Mouse (Mus musculus) megakaryocyte progenitor cell, adult 5-6 weeks (primary cell): ENCODE measurements around the gene Akt1. TPM values are rescaled to one million over a fixed set of nuclear protein-coding genes. Genes with fewer than 3 reads are reported as not detected.

Experiments
- ATAC-seq: replicated peaks from 2 replicates; pipeline ENCODE4 v1.8.0; 2016; ENCODE audit warnings: mild to moderate bottlenecking, moderate TSS enrichment, inconsistent platforms; ENCODE audit not compliant: poor library complexity
- total RNA-seq, 2 experiments: library from RNA; stranded (forward) in 1 of 2; stranded (reverse) in 1 of 2; fragments of 157-497, 149-512 nt in 1 of 2; fragments of 200-1000 nt in 1 of 2; gene quantifications; 2 replicates each; pipeline versions ENCODE4 v1.2.3 to v1.2.4; 2015 to 2017

The Akt1 gene
- total RNA-seq, 2 experiments from 2014 or later: 74.8 to 85.6 TPM

DNA sequence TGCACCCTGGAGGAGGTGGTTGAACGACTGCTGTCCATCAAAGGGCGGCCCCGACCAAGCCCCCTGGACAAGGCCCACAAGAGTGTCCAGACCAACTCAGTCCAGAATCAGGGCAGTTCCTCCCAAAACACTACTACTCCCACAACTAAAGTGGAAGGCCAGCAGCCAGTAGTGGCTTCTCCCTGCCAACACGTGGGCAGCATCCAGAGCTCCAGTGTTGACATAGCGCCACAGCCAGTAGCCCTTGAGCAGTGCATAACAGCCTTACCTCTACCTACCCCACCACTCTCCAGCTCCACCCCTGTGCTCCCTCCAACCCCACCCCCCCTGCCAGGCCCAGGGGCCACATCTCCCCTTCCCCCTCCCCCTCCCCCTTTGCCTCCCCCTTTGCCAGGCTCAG lies 70.7 kb downstream of the Akt1 start:
- no peak for ATAC-seq

Other genes with a start within 250 kb of the Akt1 start
- gene A530016L24Rik, start 185.4 kb downstream of the Akt1 start, total RNA-seq (2015): not detected in 2 replicates
- not detected in 2 replicates for gene A530016L24Rik, start 185.4 kb downstream of the Akt1 start, total RNA-seq (2017)
- gene Tmem179, start 158.1 kb downstream of the Akt1 start, total RNA-seq (2015): not detected in 2 replicates
- gene Tmem179, start 158.1 kb downstream of the Akt1 start, total RNA-seq (2017): not detected in 2 replicates
- 11.0 and 13.6 TPM in 2 replicates for gene Inf2, start 86.1 kb downstream of the Akt1 start, total RNA-seq (2015)
- 4.8 and 7.1 TPM in 2 replicates for gene Inf2, start 86.1 kb downstream of the Akt1 start, total RNA-seq (2017)
- gene Adssl1, start 54.8 kb downstream of the Akt1 start, total RNA-seq (2015): 113 and 131 TPM in 2 replicates
- gene Adssl1, start 54.8 kb downstream of the Akt1 start, total RNA-seq (2017): 113 and 126 TPM in 2 replicates
- gene Siva1, start 30.2 kb downstream of the Akt1 start, total RNA-seq (2015): 163 and 168 TPM in 2 replicates
- gene Siva1, start 30.2 kb downstream of the Akt1 start, total RNA-seq (2017): 291 and 325 TPM in 2 replicates
- 1.8 and 2.1 TPM in 2 replicates for gene Zbtb42, start 3.9 kb upstream of the Akt1 start, total RNA-seq (2015)
- gene Zbtb42, start 3.9 kb upstream of the Akt1 start, total RNA-seq (2017): 0.54 and 0.92 TPM in 2 replicates
- gene Cep170b, start 45.6 kb upstream of the Akt1 start, total RNA-seq (2015): 0.59 and 2.1 TPM in 2 replicates
- 1.1 and 4.7 TPM in 2 replicates for gene Cep170b, start 45.6 kb upstream of the Akt1 start, total RNA-seq (2017)
- 26.6 and 48.3 TPM in 2 replicates for gene Pld4, start 85.8 kb upstream of the Akt1 start, total RNA-seq (2015)
- gene Pld4, start 85.8 kb upstream of the Akt1 start, total RNA-seq (2017): 16.4 and 26.7 TPM in 2 replicates
- not detected in 2 replicates for gene Ahnak2, start 127.8 kb upstream of the Akt1 start, total RNA-seq (2015)
- not detected in 2 replicates for gene Ahnak2, start 127.8 kb upstream of the Akt1 start, total RNA-seq (2017)
- gene Clba1, start 134.1 kb upstream of the Akt1 start, total RNA-seq (2015): 0.39 and 0.52 TPM in 2 replicates
- gene Clba1, start 134.1 kb upstream of the Akt1 start, total RNA-seq (2017): 0.87 and 1.0 TPM in 2 replicates
- gene Cdca4, start 154.5 kb upstream of the Akt1 start, total RNA-seq (2015): 64.3 and 68.9 TPM in 2 replicates
- gene Cdca4, start 154.5 kb upstream of the Akt1 start, total RNA-seq (2017): 56.8 and 63.6 TPM in 2 replicates
- 11.4 and 14.1 TPM in 2 replicates for gene Gpr132, start 193.3 kb upstream of the Akt1 start, total RNA-seq (2015)
- 5.7 and 6.1 TPM in 2 replicates for gene Gpr132, start 193.3 kb upstream of the Akt1 start, total RNA-seq (2017)